Mouse (Mus musculus): Measurements from ENCODE around the gene Olfr114. TPM values are rescaled to one million over a fixed set of nuclear protein-coding genes. Genes with fewer than 3 reads are reported as not detected.

Olfr114 gene
- not detected in 2 replicates for polyA plus RNA-seq (2012; rRNA removed)

GRCm38 (mm10) chr17:37592643-37593042 is at the start of gene Olfr114:
Gene Olfr114 (minus strand): TSS chr17:37592743.

GRCm38 (mm10) chr17:37627009-37627408 is 34.5 kb upstream of the Olfr114 start, which contains the start of the genes Olfr115 and Olfr116:
Gene Olfr115 (minus strand): TSS chr17:37627109.
Gene Olfr116 (minus strand): TSS chr17:37627199.

DNA sequence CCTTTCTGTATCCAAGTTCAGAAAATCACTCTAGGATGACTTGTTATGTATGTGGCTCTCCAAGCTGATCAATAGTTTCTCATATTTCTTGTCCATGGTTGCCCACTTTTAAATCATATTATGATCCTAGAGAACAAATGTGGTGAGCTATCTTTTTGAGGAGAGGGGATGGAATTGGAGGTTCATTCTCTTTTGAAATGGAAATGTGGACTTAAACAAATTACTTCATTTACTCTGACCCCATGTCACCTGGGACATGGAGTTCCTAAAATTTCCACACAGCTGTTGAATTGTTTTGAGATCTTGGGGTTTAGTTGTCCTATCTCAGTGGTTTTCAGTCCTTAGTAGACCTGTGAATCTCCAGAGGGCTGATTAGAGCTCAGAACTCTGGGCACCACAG is 15.0 kb downstream of the Olfr114 start, which contains the start of gene Olfr113:
Gene Olfr113, minus strand, starts transcription at position 101 of the 400 bp plus-strand sequence.

DNA sequence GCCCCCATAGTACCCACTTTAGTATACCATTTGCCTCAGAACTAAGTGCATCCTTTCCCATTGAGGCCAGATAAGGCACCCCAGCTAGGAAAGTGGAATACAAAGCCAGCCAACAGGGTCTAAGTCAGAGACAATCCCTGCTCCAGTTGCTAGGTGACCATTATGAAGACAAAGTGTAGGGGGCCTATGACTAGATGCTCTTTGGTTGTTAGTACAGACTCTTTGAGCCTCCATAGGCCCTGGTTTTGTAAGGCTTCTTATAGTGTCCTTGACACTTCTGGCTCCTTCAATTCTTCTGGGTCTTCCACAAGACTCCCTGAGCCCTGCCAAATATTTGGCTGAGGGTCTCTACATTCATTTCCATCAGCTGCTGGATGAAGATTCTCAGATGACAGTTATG is 23.2 kb downstream of the Olfr114 start, which contains the start of gene Olfr112:
Gene Olfr112, minus strand, starts transcription at position 101 of the 400 bp plus-strand sequence.

Other genes with a start within 250 kb of the Olfr114 start
- not detected in 2 replicates for gene Olfr104-ps, start 233.2 kb downstream of the Olfr114 start, polyA plus RNA-seq (2012; rRNA removed)
- gene Olfr105-ps, start 213.7 kb downstream of the Olfr114 start, polyA plus RNA-seq (2012; rRNA removed): not detected in 2 replicates
- not detected in 2 replicates for gene Olfr106-ps, start 202.3 kb downstream of the Olfr114 start, polyA plus RNA-seq (2012; rRNA removed)
- gene Olfr107, start 193.5 kb downstream of the Olfr114 start, polyA plus RNA-seq (2012; rRNA removed): not detected in 2 replicates
- gene Olfr108, start 147.3 kb downstream of the Olfr114 start, polyA plus RNA-seq (2012; rRNA removed): not detected in 2 replicates
- gene Olfr109, start 133.8 kb downstream of the Olfr114 start, polyA plus RNA-seq (2012; rRNA removed): not detected in 2 replicates
- gene H2-M2, start 109.2 kb downstream of the Olfr114 start, polyA plus RNA-seq (2012; rRNA removed): 0.84 and 1.1 TPM in 2 replicates
- not detected in 2 replicates for gene Olfr110, start 100.3 kb downstream of the Olfr114 start, polyA plus RNA-seq (2012; rRNA removed)
- 0.10 TPM in 1 of 2 replicates, not detected in the other for gene Olfr111, start 84.7 kb downstream of the Olfr114 start, polyA plus RNA-seq (2012; rRNA removed)
- gene Olfr112, start 23.3 kb downstream of the Olfr114 start, polyA plus RNA-seq (2012; rRNA removed): not detected in 2 replicates
- not detected in 2 replicates for gene Olfr113, start 15.1 kb downstream of the Olfr114 start, polyA plus RNA-seq (2012; rRNA removed)
- not detected in 2 replicates for gene Olfr115, start 34.4 kb upstream of the Olfr114 start, polyA plus RNA-seq (2012; rRNA removed)
- gene Olfr116, start 34.5 kb upstream of the Olfr114 start, polyA plus RNA-seq (2012; rRNA removed): not detected in 2 replicates
- gene Olfr117, start 71.0 kb upstream of the Olfr114 start, polyA plus RNA-seq (2012; rRNA removed): not detected in 2 replicates
- gene Olfr118, start 74.2 kb upstream of the Olfr114 start, polyA plus RNA-seq (2012; rRNA removed): not detected in 2 replicates
- gene Olfr119, start 103.8 kb upstream of the Olfr114 start, polyA plus RNA-seq (2012; rRNA removed): not detected in 2 replicates
- gene Olfr120, start 129.1 kb upstream of the Olfr114 start, polyA plus RNA-seq (2012; rRNA removed): not detected in 2 replicates
- not detected in 2 replicates for gene Olfr121, start 156.1 kb upstream of the Olfr114 start, polyA plus RNA-seq (2012; rRNA removed)
- not detected in 2 replicates for gene Olfr122, start 175.9 kb upstream of the Olfr114 start, polyA plus RNA-seq (2012; rRNA removed)
- gene Olfr123, start 200.8 kb upstream of the Olfr114 start, polyA plus RNA-seq (2012; rRNA removed): not detected in 2 replicates
- gene Olfr124, start 207.1 kb upstream of the Olfr114 start, polyA plus RNA-seq (2012; rRNA removed): not detected in 2 replicates
- gene Olfr125, start 240.2 kb upstream of the Olfr114 start, polyA plus RNA-seq (2012; rRNA removed): not detected in 2 replicates

Data from colon, adult 2 months (tissue).